Mouse (Mus musculus): ENCODE measurements around the gene Rap1gap2.

- no peak for TF ChIP-seq CTCF (IDR thresholded peaks at IDR 0.05; ENCODE audit: low read depth)
- TF ChIP-seq EP300 (IDR thresholded peaks at IDR 0.05; ENCODE audit: low read depth): no peak
These were observed 180.8 kb downstream of the Rap1gap2 start for GRCm38 (mm10) chr11:74429798-74430529.

Measured in liver, postnatal 0 days (tissue).